Mouse (Mus musculus) cortical plate, adult 2 months (tissue): ENCODE results near the gene Psmb5. TPM values are rescaled to one million over a fixed set of nuclear protein-coding genes. Genes with fewer than 3 reads are reported as not detected.

ENCODE experiments used
- H3K27ac ChIP-seq: fragments of 200-500 bp; 2 replicates; pipeline ENCODE4 v1.5.1; 2012; ENCODE audit warnings: low read length, control low read depth, inconsistent platforms; ENCODE audit not compliant: insufficient read depth
- H3K4me1 ChIP-seq: fragments of 200-500 bp; 2 replicates; pipeline ENCODE4 v1.6.1; 2011; ENCODE audit warnings: low read length; ENCODE audit not compliant: control insufficient read depth, insufficient read depth
- H3K4me3 ChIP-seq: fragments of 200-500 bp; 2 replicates; pipeline ENCODE4 v1.5.1; 2011; ENCODE audit warnings: mild to moderate bottlenecking, low read length, control low read depth; ENCODE audit not compliant: insufficient read depth
- CTCF ChIP-seq: fragments of 200-500 bp; IDR thresholded peaks from 2 replicates; pipeline ENCODE4 v1.5.1; 2011; ENCODE audit warnings: mild to moderate bottlenecking, control low read depth, low read length; ENCODE audit not compliant: insufficient read depth; ENCODE audit errors: extremely low read depth
- POLR2A ChIP-seq: fragments of 200-500 bp; IDR thresholded peaks from 2 replicates; pipeline ENCODE4 v1.6.1; 2011; ENCODE audit warnings: mild to moderate bottlenecking, low read length, control low read depth; ENCODE audit not compliant: insufficient read depth; ENCODE audit errors: extremely low read depth
- polyA plus RNA-seq: library from polyadenylated mRNA; depleted of rRNA; stranded (reverse); fragments of >200 nt; gene quantifications from 2 replicates; pipeline ENCODE4 v1.2.3, GENCODE M21; 2012

Gene Psmb5
- polyA plus RNA-seq, 1 experiment, result 197 TPM

DNA sequence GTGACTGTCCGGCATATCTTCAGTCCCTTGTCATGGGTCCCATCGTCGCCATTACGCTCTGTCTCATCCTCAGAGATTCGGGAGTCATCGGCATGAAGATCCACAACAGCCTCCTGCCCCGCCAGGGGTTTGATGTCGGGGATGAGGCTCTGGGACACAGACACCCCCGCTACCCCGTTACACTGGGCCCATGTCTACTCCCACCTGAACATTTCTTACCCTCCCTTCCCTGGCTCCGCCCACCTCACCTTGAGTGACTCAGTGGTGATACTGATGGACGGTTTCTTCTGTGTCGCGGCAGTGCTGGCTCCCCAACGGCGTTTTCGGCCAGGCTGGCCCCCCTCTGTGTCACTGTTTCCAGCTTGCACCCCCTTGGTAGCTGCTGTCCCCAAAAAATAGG, 28.6 kb upstream of the Psmb5 start:
- TF ChIP-seq CTCF (no peak), POLR2A (no peak)
- no peak overlapping the region for H3K4me3 ChIP-seq
- H3K4me1 ChIP-seq, result peaks cover 4% of the 10 kb centered on the region; the same call in 1 of the 2 replicates
- no peak overlapping the region for H3K27ac ChIP-seq

DNA sequence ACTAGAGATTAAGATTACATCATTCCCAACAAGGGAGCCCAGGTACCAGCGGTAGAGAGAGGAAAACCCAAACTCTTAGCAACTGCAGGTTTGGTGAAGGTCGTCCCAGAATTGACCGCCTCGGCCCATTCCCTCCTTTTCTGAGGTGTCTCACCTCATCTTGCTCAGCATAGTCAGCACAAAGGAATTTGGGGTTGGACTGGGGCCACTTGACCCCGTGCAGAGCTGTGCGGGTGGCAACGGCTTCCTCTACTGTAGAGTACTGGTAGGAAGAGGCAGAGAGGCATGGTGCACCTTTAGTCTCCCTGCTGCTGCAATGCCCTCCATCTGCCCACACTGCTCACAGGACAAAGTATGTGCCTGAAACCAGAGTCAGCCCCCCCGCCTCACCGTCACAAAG, 26.5 kb upstream of the Psmb5 start:
- Histone ChIP-seq H3K4me1 (no peaks in the 10 kb centered on the region; the same call in 1 of the 2 replicates), H3K4me3 (no peak overlapping the region), H3K27ac (no peak overlapping the region)
- TF ChIP-seq POLR2A, result no peak
- no peak for TF ChIP-seq CTCF

DNA sequence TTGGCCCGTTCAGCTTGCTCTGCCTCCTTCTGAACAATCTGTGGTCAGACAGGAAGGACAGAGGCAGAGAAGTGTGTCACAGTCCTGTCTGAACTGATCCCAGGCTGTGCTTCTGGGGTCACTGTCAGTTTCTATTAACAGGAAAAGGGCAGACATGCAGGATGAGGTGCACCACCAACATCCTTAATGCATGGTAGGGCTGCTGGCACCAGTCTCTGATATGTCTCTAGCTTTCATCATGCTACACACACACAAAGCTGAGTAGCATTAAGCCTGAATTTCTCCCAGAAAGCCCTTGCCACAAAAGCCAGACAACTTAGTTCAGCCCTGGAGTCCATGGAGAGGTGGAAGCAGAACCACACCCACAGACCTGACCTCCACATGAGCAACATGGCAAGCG, 25.2 kb upstream of the Psmb5 start:
- Histone ChIP-seq H3K4me3 (no peak overlapping the region), H3K27ac (no peak overlapping the region), H3K4me1 (no peaks in the 10 kb centered on the region)
- TF ChIP-seq POLR2A, result 0 out of 2 replicates have a peak, but pooled peaks have one; percentile 0
- no peak for TF ChIP-seq CTCF

GRCm38 (mm10) chr14:54642224-54642944, 24.6 kb upstream of the Psmb5 start:
- Histone ChIP-seq H3K4me3 (no peak overlapping the region), H3K27ac (no peak overlapping the region), H3K4me1 (no peaks in the 10 kb centered on the region)
- no peak for TF ChIP-seq CTCF
- 0 out of 2 replicates have a peak, but pooled peaks have one; percentile 5 for TF ChIP-seq POLR2A

DNA sequence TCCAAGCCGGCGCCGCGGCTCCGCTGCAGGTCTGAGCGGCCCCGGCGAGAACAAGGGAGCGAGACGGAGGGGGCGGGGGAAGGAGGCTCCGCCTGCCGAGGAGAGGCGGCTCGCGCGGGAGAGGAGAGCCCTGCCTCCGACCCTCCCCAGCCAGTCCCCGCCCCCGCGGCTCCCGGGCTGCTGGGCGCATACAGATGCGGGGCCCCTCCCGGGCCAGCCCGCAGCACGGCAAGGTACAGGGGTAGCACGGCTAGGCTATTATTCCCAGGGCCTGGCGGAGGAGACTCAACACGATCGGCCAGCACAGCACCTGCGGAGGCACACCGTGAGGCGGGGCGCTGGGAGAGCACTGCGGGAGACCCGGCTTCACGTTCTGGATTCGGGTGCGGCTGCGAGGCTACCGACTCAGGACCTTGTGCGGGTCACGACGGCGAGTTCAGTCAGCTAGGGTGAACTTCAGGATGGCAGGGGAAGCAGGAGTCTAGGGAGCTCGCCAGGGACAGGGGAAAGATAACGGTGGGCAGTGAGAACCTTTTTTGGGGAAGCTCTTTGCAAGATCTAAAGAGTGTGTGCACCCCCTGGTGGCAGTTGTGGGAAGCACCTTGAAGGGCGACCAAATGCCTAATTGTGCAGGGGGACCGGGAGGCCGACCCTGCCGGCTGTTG, 23.6 kb upstream of the Psmb5 start, which contains the start of gene Cdh24:
TSS of gene Cdh24 (minus strand) at position 60 of the 665 bp plus-strand sequence.
- TF ChIP-seq POLR2A, result 0 out of 2 replicates have a peak, but pooled peaks have one; percentile 12
- peak; percentile 82 for TF ChIP-seq CTCF
- Histone ChIP-seq H3K27ac (no peak within 1 kb of the TSS), H3K4me1 (no peaks in the 10 kb centered on the region)

GRCm38 (mm10) chr14:54640946-54641304, 23.1 kb upstream of the Psmb5 start, which contains the start of gene Gm17606:
Gm17606 (plus strand) TSS chr14:54640952.
- Histone ChIP-seq H3K4me3 (peak within 1 kb of the TSS; percentile 44), H3K27ac (no peak within 1 kb of the TSS), H3K4me1 (no peaks in the 10 kb centered on the region)
- TF ChIP-seq POLR2A (no peak), CTCF (no peak)

More for the DNA sequence above, 23.6 kb upstream of the Psmb5 start, which contains the start of gene Cdh24:
- peak within 1 kb of the TSS; percentile 44 for H3K4me3 ChIP-seq

GRCm38 (mm10) chr14:54640121-54640520, 22.3 kb upstream of the Psmb5 start:
- H3K4me1 ChIP-seq, result no peaks in the 10 kb centered on the region
- no peak overlapping the region for H3K27ac ChIP-seq
- no peak overlapping the region; the same call in 1 of the 2 replicates for H3K4me3 ChIP-seq
- TF ChIP-seq CTCF (no peak), POLR2A (no peak)

DNA sequence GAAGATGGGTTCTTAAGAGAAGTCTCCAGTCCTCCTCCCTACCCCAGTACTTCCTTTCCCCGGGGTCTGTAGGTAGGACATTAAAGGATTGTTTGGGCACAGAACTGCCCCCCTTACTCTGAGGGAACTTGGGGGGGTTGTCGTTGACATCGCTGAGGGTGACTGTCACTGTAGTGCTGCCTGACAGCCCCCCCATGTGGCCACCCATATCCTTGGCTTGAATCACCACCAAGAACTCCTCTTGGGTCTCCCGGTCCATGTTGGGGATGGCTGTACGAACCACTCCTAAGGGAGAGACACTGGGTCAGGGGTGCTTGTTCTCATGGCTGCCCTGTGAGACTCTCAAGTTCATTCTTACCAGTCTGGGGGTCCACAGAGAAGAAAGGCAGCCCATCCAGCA, 20.4 kb upstream of the Psmb5 start:
- H3K27ac ChIP-seq, result no peak overlapping the region
- TF ChIP-seq CTCF, result peak; percentile 51
- TF ChIP-seq POLR2A, result no peak
- H3K4me1 ChIP-seq, result no peaks in the 10 kb centered on the region
- H3K4me3 ChIP-seq, result no peak overlapping the region

- TF ChIP-seq CTCF (peak; percentile 85), POLR2A (no peak)
- no peak overlapping the region for H3K4me3 ChIP-seq
- no peak overlapping the region for H3K27ac ChIP-seq
- H3K4me1 ChIP-seq, result no peaks in the 10 kb centered on the region
Measured at GRCm38 (mm10) chr14:54636954-54637353, 19.1 kb upstream of the Psmb5 start.

DNA sequence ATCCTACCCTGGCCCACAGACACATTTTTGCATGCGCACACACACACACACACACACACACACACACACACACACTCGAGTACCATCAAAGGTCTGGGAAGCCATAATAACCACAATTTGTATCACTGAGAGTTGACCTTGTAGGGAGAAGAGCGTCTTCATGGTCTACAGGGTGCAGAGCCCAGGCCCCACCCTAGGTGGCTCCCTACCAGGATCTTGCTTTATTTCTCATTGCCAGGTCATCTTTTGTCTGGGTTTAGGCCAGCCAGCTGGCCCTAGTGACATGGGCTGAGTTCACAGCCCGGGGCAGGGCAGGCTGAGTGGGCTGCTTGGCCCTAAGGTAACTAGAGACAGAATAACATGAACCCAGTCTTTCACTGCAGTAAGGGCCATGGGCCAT, 16.4 kb upstream of the Psmb5 start:
- no peaks in the 10 kb centered on the region for H3K4me1 ChIP-seq
- no peak overlapping the region for H3K4me3 ChIP-seq
- no peak overlapping the region for H3K27ac ChIP-seq
- TF ChIP-seq CTCF (no peak), POLR2A (no peak)
